Mouse (Mus musculus): ENCODE results near the gene Cited2. TPM values are rescaled to one million over a fixed set of nuclear protein-coding genes. Genes with fewer than 3 reads are reported as not detected.

Gene Cited2
- polyA plus RNA-seq, 1 experiment from 2014 or later, result 23.9 TPM

- Histone ChIP-seq H3K4me2 (ENCODE audit: low read depth, low read length) (peak overlapping the region; percentile 54; the same call in 1 of the 2 replicates), H3K9ac (ENCODE audit: low read length) (no peak overlapping the region), H3K9me3 (replicated peaks; ENCODE audit: control insufficient read depth, low read length) (no peaks in the 10 kb centered on the region), H3K27ac (ENCODE audit: low read length) (peak overlapping the region; percentile 70; the same call in 1 of the 2 replicates), H3K4me1 (ENCODE audit: control insufficient read depth, insufficient read depth, low read length) (peaks cover 29% of the 10 kb centered on the region), H3K4me3 (ENCODE audit: low read length) (no peak overlapping the region; the same call in 1 of the 2 replicates), H3K36me3 (ENCODE audit: control insufficient read depth, insufficient read depth) (no peaks in the 10 kb centered on the region), H3K27me3 (ENCODE audit: control insufficient read depth, insufficient read depth, low read length) (no peaks in the 10 kb centered on the region)
- ATAC-seq (replicated peaks; ENCODE audit: extremely low read depth, insufficient read depth, low FRiP score), result no peak
- WGBS, result 6% methylated on average over 5 of the region's 5 CpGs
Measured at GRCm38 (mm10) chr10:17727926-17728279, 4.9 kb downstream of the Cited2 start.

GRCm38 (mm10) chr10:17728711-17729110, 5.7 kb downstream of the Cited2 start:
- no peak for ATAC-seq (replicated peaks; ENCODE audit: extremely low read depth, insufficient read depth, low FRiP score)
- H3K9me3 ChIP-seq (replicated peaks; ENCODE audit: control insufficient read depth, low read length), result no peaks in the 10 kb centered on the region
- no peaks in the 10 kb centered on the region for H3K36me3 ChIP-seq (ENCODE audit: control insufficient read depth, insufficient read depth)

DNA sequence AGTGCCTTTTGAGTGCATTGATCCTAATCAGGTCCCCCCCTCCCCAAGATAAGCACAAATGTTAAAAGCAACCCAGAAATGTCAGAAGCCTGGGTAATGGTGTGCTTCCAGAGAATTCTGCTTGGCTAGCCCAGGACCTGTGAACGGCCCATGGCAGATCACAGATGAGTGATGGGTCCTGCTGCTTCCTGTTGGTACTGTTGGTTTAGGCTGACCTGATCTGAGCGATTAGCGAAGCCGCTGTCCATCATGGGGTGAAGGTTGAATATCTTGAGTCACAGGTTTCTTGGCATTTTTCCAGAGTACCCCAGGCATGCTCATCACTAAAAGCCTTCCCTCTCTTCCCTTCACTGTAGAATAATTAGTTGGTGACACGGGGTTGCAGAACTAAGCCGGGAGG, 6.5 kb downstream of the Cited2 start:
- no peaks in the 10 kb centered on the region for H3K36me3 ChIP-seq (ENCODE audit: control insufficient read depth, insufficient read depth)
- no peaks in the 10 kb centered on the region for H3K27me3 ChIP-seq (ENCODE audit: control insufficient read depth, insufficient read depth, low read length)
- no peak overlapping the region for H3K4me2 ChIP-seq (ENCODE audit: low read depth, low read length)
- H3K27ac ChIP-seq (ENCODE audit: low read length), result no peak overlapping the region
- H3K4me1 ChIP-seq (ENCODE audit: control insufficient read depth, insufficient read depth, low read length), result peaks cover 29% of the 10 kb centered on the region
- no peak for ATAC-seq (replicated peaks; ENCODE audit: extremely low read depth, insufficient read depth, low FRiP score)
- no peak overlapping the region for H3K9ac ChIP-seq (ENCODE audit: low read length)
- H3K9me3 ChIP-seq (replicated peaks; ENCODE audit: control insufficient read depth, low read length), result no peaks in the 10 kb centered on the region
- WGBS, result 57% methylated on average over 6 of the region's 6 CpGs
- H3K4me3 ChIP-seq (ENCODE audit: low read length), result no peak overlapping the region

More at GRCm38 (mm10) chr10:17728711-17729110, 5.7 kb downstream of the Cited2 start:
- Histone ChIP-seq H3K27ac (ENCODE audit: low read length) (no peak overlapping the region), H3K27me3 (ENCODE audit: control insufficient read depth, insufficient read depth, low read length) (no peaks in the 10 kb centered on the region), H3K9ac (ENCODE audit: low read length) (no peak overlapping the region), H3K4me1 (ENCODE audit: control insufficient read depth, insufficient read depth, low read length) (peaks cover 29% of the 10 kb centered on the region), H3K4me3 (ENCODE audit: low read length) (no peak overlapping the region), H3K4me2 (ENCODE audit: low read depth, low read length) (no peak overlapping the region)
- WGBS, result 31% methylated on average over 4 of the region's 4 CpGs

DNA sequence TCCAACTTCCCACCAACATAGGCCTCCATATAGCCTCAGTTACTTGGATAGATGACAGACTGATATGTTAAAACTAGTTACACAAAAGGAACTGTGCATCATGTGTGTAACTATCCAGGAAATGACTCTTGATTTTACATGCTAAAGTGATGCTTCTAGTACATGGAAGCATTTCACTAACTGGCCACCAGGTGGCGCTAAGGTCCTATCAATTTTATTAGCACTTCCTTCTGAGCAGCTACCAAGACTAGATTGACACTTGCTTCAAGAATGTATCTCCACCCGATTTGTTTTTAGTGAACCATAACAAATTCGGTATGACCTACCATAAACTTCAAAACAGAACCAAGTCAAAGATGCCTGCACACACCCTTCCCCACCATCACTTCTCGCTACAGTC, 10.0 kb downstream of the Cited2 start:
- no peak overlapping the region for H3K9ac ChIP-seq (ENCODE audit: low read length)
- WGBS, result 22% methylated on average over 4 of the region's 4 CpGs
- no peak for ATAC-seq (replicated peaks; ENCODE audit: extremely low read depth, insufficient read depth, low FRiP score)
- peaks cover 6% of the 10 kb centered on the region for H3K4me1 ChIP-seq (ENCODE audit: control insufficient read depth, insufficient read depth, low read length)
- H3K36me3 ChIP-seq (ENCODE audit: control insufficient read depth, insufficient read depth), result no peaks in the 10 kb centered on the region
- no peak overlapping the region for H3K4me2 ChIP-seq (ENCODE audit: low read depth, low read length)
- H3K27ac ChIP-seq (ENCODE audit: low read length), result no peak overlapping the region
- no peaks in the 10 kb centered on the region for H3K27me3 ChIP-seq (ENCODE audit: control insufficient read depth, insufficient read depth, low read length)
- no peaks in the 10 kb centered on the region for H3K9me3 ChIP-seq (replicated peaks; ENCODE audit: control insufficient read depth, low read length)
- no peak overlapping the region for H3K4me3 ChIP-seq (ENCODE audit: low read length)

DNA sequence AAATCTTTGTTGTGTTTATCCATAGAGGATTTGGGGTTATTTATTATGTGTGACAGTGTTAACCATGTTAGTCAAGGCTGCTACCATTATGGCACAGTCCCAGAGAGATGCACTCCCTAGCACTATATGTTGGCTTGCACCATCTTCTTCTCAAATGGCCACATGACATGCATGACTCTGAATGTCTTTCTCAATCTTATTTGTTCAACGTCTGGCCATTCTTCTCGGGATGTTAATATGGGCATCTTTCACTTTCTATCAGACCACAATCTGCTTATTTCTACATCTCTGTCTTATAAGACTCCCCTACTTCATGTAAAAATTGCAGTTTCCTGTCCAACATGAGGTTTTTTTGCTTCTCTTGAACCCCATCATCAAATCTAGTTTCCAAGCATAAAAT, 19.6 kb downstream of the Cited2 start:
- WGBS, result 88% methylated on average over 2 of the region's 2 CpGs
- Histone ChIP-seq H3K27me3 (ENCODE audit: control insufficient read depth, insufficient read depth, low read length) (no peaks in the 10 kb centered on the region), H3K9me3 (replicated peaks; ENCODE audit: control insufficient read depth, low read length) (0 out of 2 replicates have a peak, but pooled peaks cover 5% of the 10 kb centered on the region), H3K4me3 (ENCODE audit: low read length) (no peak overlapping the region), H3K4me1 (ENCODE audit: control insufficient read depth, insufficient read depth, low read length) (no peaks in the 10 kb centered on the region), H3K36me3 (ENCODE audit: control insufficient read depth, insufficient read depth) (no peaks in the 10 kb centered on the region), H3K27ac (ENCODE audit: low read length) (no peak overlapping the region), H3K9ac (ENCODE audit: low read length) (no peak overlapping the region), H3K4me2 (ENCODE audit: low read depth, low read length) (no peak overlapping the region)
- ATAC-seq (replicated peaks; ENCODE audit: extremely low read depth, insufficient read depth, low FRiP score), result no peak

DNA sequence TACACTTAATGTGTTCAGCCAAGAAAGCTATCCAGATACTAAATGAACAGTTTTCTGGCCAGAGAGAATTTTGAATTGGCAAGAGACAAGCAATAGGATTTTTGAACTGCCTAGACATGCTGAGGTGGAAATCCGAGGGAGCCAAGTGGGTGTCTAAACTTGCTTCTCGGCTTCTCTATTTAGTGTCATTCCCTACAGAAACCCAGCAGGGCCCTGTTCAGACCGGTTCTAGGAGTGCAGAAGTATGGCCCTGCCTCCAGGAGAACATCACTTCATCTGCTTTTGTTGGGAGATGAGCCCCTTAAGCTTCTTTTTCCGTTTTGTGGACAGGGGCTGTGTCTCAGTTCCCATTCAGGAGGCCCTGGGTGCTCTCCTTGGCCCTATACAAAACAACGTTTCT, 29.5 kb downstream of the Cited2 start:
- H3K9me3 ChIP-seq (replicated peaks; ENCODE audit: control insufficient read depth, low read length), result peaks cover 5% of the 10 kb centered on the region; the same call in 1 of the 2 replicates
- H3K36me3 ChIP-seq (ENCODE audit: control insufficient read depth, insufficient read depth), result no peaks in the 10 kb centered on the region
- ATAC-seq (replicated peaks; ENCODE audit: extremely low read depth, insufficient read depth, low FRiP score), result no peak
- H3K4me1 ChIP-seq (ENCODE audit: control insufficient read depth, insufficient read depth, low read length), result no peaks in the 10 kb centered on the region
- H3K27me3 ChIP-seq (ENCODE audit: control insufficient read depth, insufficient read depth, low read length), result no peaks in the 10 kb centered on the region
- 82% methylated on average over 5 of the region's 5 CpGs for WGBS
- no peak overlapping the region for H3K4me2 ChIP-seq (ENCODE audit: low read depth, low read length)
- H3K4me3 ChIP-seq (ENCODE audit: low read length), result no peak overlapping the region
- no peak overlapping the region for H3K9ac ChIP-seq (ENCODE audit: low read length)
- H3K27ac ChIP-seq (ENCODE audit: low read length), result no peak overlapping the region

GRCm38 (mm10) chr10:17759772-17760171, 36.8 kb downstream of the Cited2 start:
- 41% methylated on average over 3 of the region's 3 CpGs for WGBS
- Histone ChIP-seq H3K9me3 (replicated peaks; ENCODE audit: control insufficient read depth, low read length) (peaks cover 5% of the 10 kb centered on the region; the same call in 1 of the 2 replicates), H3K27ac (ENCODE audit: low read length) (no peak overlapping the region), H3K36me3 (ENCODE audit: control insufficient read depth, insufficient read depth) (no peaks in the 10 kb centered on the region), H3K4me3 (ENCODE audit: low read length) (no peak overlapping the region), H3K4me2 (ENCODE audit: low read depth, low read length) (no peak overlapping the region), H3K27me3 (ENCODE audit: control insufficient read depth, insufficient read depth, low read length) (no peaks in the 10 kb centered on the region), H3K9ac (ENCODE audit: low read length) (no peak overlapping the region), H3K4me1 (ENCODE audit: control insufficient read depth, insufficient read depth, low read length) (no peaks in the 10 kb centered on the region)
- ATAC-seq (replicated peaks; ENCODE audit: extremely low read depth, insufficient read depth, low FRiP score), result no peak; the same call in 1 of the 2 replicates

GRCm38 (mm10) chr10:17760750-17761613, 38.0 kb downstream of the Cited2 start:
- Histone ChIP-seq H3K4me2 (ENCODE audit: low read depth, low read length) (no peak overlapping the region), H3K27ac (ENCODE audit: low read length) (peak overlapping the region; percentile 39; the same call in 1 of the 2 replicates), H3K4me3 (ENCODE audit: low read length) (no peak overlapping the region), H3K9ac (ENCODE audit: low read length) (no peak overlapping the region), H3K27me3 (ENCODE audit: control insufficient read depth, insufficient read depth, low read length) (no peaks in the 10 kb centered on the region), H3K4me1 (ENCODE audit: control insufficient read depth, insufficient read depth, low read length) (no peaks in the 10 kb centered on the region), H3K36me3 (ENCODE audit: control insufficient read depth, insufficient read depth) (no peaks in the 10 kb centered on the region), H3K9me3 (replicated peaks; ENCODE audit: control insufficient read depth, low read length) (no peaks in the 10 kb centered on the region)
- no peak for ATAC-seq (replicated peaks; ENCODE audit: extremely low read depth, insufficient read depth, low FRiP score)
- 57% methylated on average over 9 of the region's 9 CpGs for WGBS

- Histone ChIP-seq H3K4me3 (ENCODE audit: low read length) (no peak overlapping the region), H3K36me3 (ENCODE audit: control insufficient read depth, insufficient read depth) (no peaks in the 10 kb centered on the region), H3K27me3 (ENCODE audit: control insufficient read depth, insufficient read depth, low read length) (no peaks in the 10 kb centered on the region), H3K4me1 (ENCODE audit: control insufficient read depth, insufficient read depth, low read length) (no peaks in the 10 kb centered on the region), H3K27ac (ENCODE audit: low read length) (no peak overlapping the region), H3K9ac (ENCODE audit: low read length) (no peak overlapping the region), H3K9me3 (replicated peaks; ENCODE audit: control insufficient read depth, low read length) (no peaks in the 10 kb centered on the region), H3K4me2 (ENCODE audit: low read depth, low read length) (no peak overlapping the region)
- 71% methylated on average over 1 of the region's 1 CpGs for WGBS
- no peak for ATAC-seq (replicated peaks; ENCODE audit: extremely low read depth, insufficient read depth, low FRiP score)
Measured at GRCm38 (mm10) chr10:17761652-17762051, 38.6 kb downstream of the Cited2 start.

Data from heart, embryonic 16.5 days (tissue).